Mouse (Mus musculus): ENCODE data around the gene Tnnc2. TPM values are rescaled to one million over a fixed set of nuclear protein-coding genes. Genes with fewer than 3 reads are reported as not detected.

The Tnnc2 gene
- 0.64 and 0.74 TPM in 2 replicates for polyA plus RNA-seq (2021; fragmentation: Nextera tagmentation)
- long read RNA-seq, experiment 1 = 0 reads
- long read RNA-seq, experiment 2 = 0 reads

GRCm38 (mm10) chr2:164779481-164780086 is at the start of gene Tnnc2:
Gene Tnnc2, minus strand, starts transcription at chr2:164779967.

GRCm38 (mm10) chr2:164828437-164828836 is 48.7 kb upstream of the Tnnc2 start, which contains the start of gene Spata25:
Gene Spata25, minus strand, starts transcription at chr2:164828537.

GRCm38 (mm10) chr2:164822636-164823165 is 42.9 kb upstream of the Tnnc2 start, which contains the start of gene Zswim1:
Gene Zswim1, plus strand, starts transcription at chr2:164822686.

GRCm38 (mm10) chr2:164804533-164805331 is 25.0 kb upstream of the Tnnc2 start, which contains the start of the genes Acot8 and Zswim3:
Gene Acot8, minus strand, starts transcription at chr2:164804882.
Gene Zswim3, plus strand, starts transcription at chr2:164805098.

GRCm38 (mm10) chr2:164785481-164786387 is 6.0 kb upstream of the Tnnc2 start, which contains the start of gene Snx21:
Gene Snx21, plus strand, starts transcription at chr2:164785823.

GRCm38 (mm10) chr2:164769258-164770037 is 10.3 kb downstream of the Tnnc2 start, which contains the start of gene Ube2c:
Gene Ube2c, plus strand, starts transcription at chr2:164769898.

GRCm38 (mm10) chr2:164745843-164746479 is 33.8 kb downstream of the Tnnc2 start, which contains the start of the genes Wfdc3 and Dnttip1:
Gene Wfdc3, minus strand, starts transcription at chr2:164745931.
Gene Dnttip1, plus strand, starts transcription at chr2:164745983.

Other genes starting within 250 kb of the Tnnc2 start
- gene Wfdc2, start 217.6 kb downstream of the Tnnc2 start, polyA plus RNA-seq (2021; fragmentation: Nextera tagmentation) = 0.25 and 0.31 TPM in 2 replicates
- gene Spint3, start 206.5 kb downstream of the Tnnc2 start, polyA plus RNA-seq (2021; fragmentation: Nextera tagmentation) = not detected in 2 replicates
- gene Wfdc6a, start 194.5 kb downstream of the Tnnc2 start, polyA plus RNA-seq (2021; fragmentation: Nextera tagmentation) = not detected in 2 replicates
- not detected in 2 replicates for gene Eppin, start 186.4 kb downstream of the Tnnc2 start, polyA plus RNA-seq (2021; fragmentation: Nextera tagmentation)
- not detected in 2 replicates for gene Wfdc6b, start 166.4 kb downstream of the Tnnc2 start, polyA plus RNA-seq (2021; fragmentation: Nextera tagmentation)
- gene Wfdc8, start 166.3 kb downstream of the Tnnc2 start, polyA plus RNA-seq (2021; fragmentation: Nextera tagmentation) = not detected in 2 replicates
- gene Wfdc16, start 141.2 kb downstream of the Tnnc2 start, polyA plus RNA-seq (2021; fragmentation: Nextera tagmentation) = not detected in 2 replicates
- gene Wfdc10, start 123.9 kb downstream of the Tnnc2 start, polyA plus RNA-seq (2021; fragmentation: Nextera tagmentation) = not detected in 2 replicates
- not detected in 2 replicates for gene Wfdc9, start 123.4 kb downstream of the Tnnc2 start, polyA plus RNA-seq (2021; fragmentation: Nextera tagmentation)
- gene Wfdc11, start 105.9 kb downstream of the Tnnc2 start, polyA plus RNA-seq (2021; fragmentation: Nextera tagmentation) = not detected in 2 replicates
- gene Wfdc13, start 94.9 kb downstream of the Tnnc2 start, polyA plus RNA-seq (2021; fragmentation: Nextera tagmentation) = not detected in 2 replicates
- not detected in 2 replicates for gene Spint4, start 81.5 kb downstream of the Tnnc2 start, polyA plus RNA-seq (2021; fragmentation: Nextera tagmentation)
- not detected in 2 replicates for gene Spint5, start 64.7 kb downstream of the Tnnc2 start, polyA plus RNA-seq (2021; fragmentation: Nextera tagmentation)
- 3.0 and 3.1 TPM in 2 replicates for gene Wfdc3, start 34.0 kb downstream of the Tnnc2 start, polyA plus RNA-seq (2021; fragmentation: Nextera tagmentation)
- 5.0 and 21.1 TPM in 2 replicates for gene Dnttip1, start 34.0 kb downstream of the Tnnc2 start, polyA plus RNA-seq (2021; fragmentation: Nextera tagmentation)
- gene Ube2c, start 10.1 kb downstream of the Tnnc2 start, polyA plus RNA-seq (2021; fragmentation: Nextera tagmentation) = 1.3 and 1.4 TPM in 2 replicates
- 50.8 and 62.0 TPM in 2 replicates for gene Snx21, start 5.9 kb upstream of the Tnnc2 start, polyA plus RNA-seq (2021; fragmentation: Nextera tagmentation)
- 21.4 TPM in 2 replicates for gene Acot8, start 24.9 kb upstream of the Tnnc2 start, polyA plus RNA-seq (2021; fragmentation: Nextera tagmentation)
- 7.8 and 8.8 TPM in 2 replicates for gene Zswim3, start 25.1 kb upstream of the Tnnc2 start, polyA plus RNA-seq (2021; fragmentation: Nextera tagmentation)
- 23.2 and 23.4 TPM in 2 replicates for gene Zswim1, start 42.7 kb upstream of the Tnnc2 start, polyA plus RNA-seq (2021; fragmentation: Nextera tagmentation)
- gene Spata25, start 48.6 kb upstream of the Tnnc2 start, polyA plus RNA-seq (2021; fragmentation: Nextera tagmentation) = not detected in 2 replicates
- 105 and 121 TPM in 2 replicates for gene Ctsa, start 52.9 kb upstream of the Tnnc2 start, polyA plus RNA-seq (2021; fragmentation: Nextera tagmentation)
- 3.4 and 4.6 TPM in 2 replicates for gene Neurl2, start 53.5 kb upstream of the Tnnc2 start, polyA plus RNA-seq (2021; fragmentation: Nextera tagmentation)
- gene Pltp, start 77.7 kb upstream of the Tnnc2 start, polyA plus RNA-seq (2021; fragmentation: Nextera tagmentation) = 75.3 and 129 TPM in 2 replicates
- 80.5 and 84.8 TPM in 2 replicates for gene Pcif1, start 99.3 kb upstream of the Tnnc2 start, polyA plus RNA-seq (2021; fragmentation: Nextera tagmentation)
- gene Zfp335, start 131.8 kb upstream of the Tnnc2 start, polyA plus RNA-seq (2021; fragmentation: Nextera tagmentation) = 6.6 and 9.3 TPM in 2 replicates
- 0.91 and 0.93 TPM in 2 replicates for gene Mmp9, start 160.8 kb upstream of the Tnnc2 start, polyA plus RNA-seq (2021; fragmentation: Nextera tagmentation)
- gene Slc12a5, start 180.8 kb upstream of the Tnnc2 start, polyA plus RNA-seq (2021; fragmentation: Nextera tagmentation) = 96.8 and 132 TPM in 2 replicates